Mouse (Mus musculus): Measurements from ENCODE around the gene Med12l. TPM values are rescaled to one million over a fixed set of nuclear protein-coding genes. Genes with fewer than 3 reads are reported as not detected.

Med12l gene
- total RNA-seq, 1 experiment = 3.6 TPM

DNA sequence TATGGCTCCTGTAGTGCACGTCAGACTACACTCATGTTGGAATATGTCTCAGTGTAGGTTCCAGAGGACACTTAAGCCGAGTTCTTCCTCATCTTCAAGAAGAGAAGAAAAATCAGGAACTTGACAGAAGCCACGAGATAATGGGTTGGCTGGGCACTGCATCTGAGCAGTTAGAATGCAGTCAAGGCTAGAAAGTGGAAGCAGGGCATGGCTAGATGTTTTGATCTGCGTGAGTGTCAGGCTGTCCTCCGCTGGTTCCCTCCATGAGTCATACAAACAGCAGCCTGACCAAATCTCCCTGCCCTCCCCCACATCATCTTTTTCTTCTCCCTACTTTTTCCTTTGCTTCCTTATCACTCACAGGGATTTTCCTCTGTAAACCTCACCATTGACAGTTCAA lies 147.8 kb downstream of the Med12l start, which contains the start of gene P2ry14:
TSS of gene P2ry14 (minus strand) at position 195 of the 400 bp plus-strand sequence.
- TF ChIP-seq MAFK (IDR thresholded peaks at IDR 0.05; ENCODE audit: insufficient read depth, low read depth, low read length) (no peak), CHD2 (IDR thresholded peaks at IDR 0.05; ENCODE audit: low read depth, low read length) (no peak), HCFC1 (IDR thresholded peaks at IDR 0.05; ENCODE audit: borderline replicate concordance, insufficient read depth, low read length) (no peak), ZNF384 (IDR thresholded peaks at IDR 0.05; ENCODE audit: low read depth, low read length) (no peak), ZC3H11A (IDR thresholded peaks at IDR 0.05; ENCODE audit: borderline replicate concordance, low read depth, low read length) (no peak)
- Histone ChIP-seq H3K4me1 (ENCODE audit: control insufficient read depth in 2 of 2, insufficient read depth in 2 of 2, low read length in 2 of 2, poor library complexity in 1 of 2) (no peaks in the 10 kb centered on the region), H3K27ac (ENCODE audit: insufficient read depth, low read depth, low read length, poor library complexity, severe bottlenecking) (no peak within 1 kb of the TSS), H3K9ac (ENCODE audit: insufficient read depth, low read depth, low read length, poor library complexity, severe bottlenecking) (no peak within 1 kb of the TSS), H3K9me3 (ENCODE audit: control insufficient read depth, insufficient read depth, low read depth, low read length) (no peaks in the 10 kb centered on the region), H3K4me3 (ENCODE audit: insufficient read depth in 1 of 2, low read depth in 1 of 2, low read length in 2 of 2, poor library complexity in 1 of 2, severe bottlenecking in 1 of 2) (no peak within 1 kb of the TSS), H3K36me3 (ENCODE audit: control insufficient read depth, insufficient read depth, low read length, poor library complexity, severe bottlenecking) (no peaks in the 10 kb centered on the region)
- in situ Hi-C loops (cut with MboI; ENCODE audit: low sequenced_read_pairs in 2 of 2, unreplicated experiment in 2 of 2) = no loop called here
- no peak for DNase-seq (ENCODE audit: low read depth, low spot score)

DNA sequence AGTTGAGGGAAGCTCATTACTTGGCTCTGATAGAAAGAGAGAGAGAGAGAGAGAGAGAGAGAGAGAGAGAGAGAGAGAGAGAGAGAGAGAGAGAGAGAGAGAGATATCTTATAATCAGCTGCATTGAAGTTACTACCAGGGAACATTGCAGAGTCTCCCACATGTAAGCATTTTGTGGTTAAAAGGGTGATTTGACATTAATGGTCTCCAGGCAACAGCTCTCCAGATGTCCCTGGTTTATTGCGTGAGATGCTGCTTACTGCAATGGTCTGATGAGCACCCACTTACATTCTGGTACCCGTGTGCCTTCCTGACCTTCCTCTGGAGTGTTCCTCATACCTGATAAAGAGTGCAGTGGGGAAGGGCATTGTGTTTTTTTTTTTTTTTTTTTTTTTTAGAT lies 149.3 kb downstream of the Med12l start:
- Histone ChIP-seq H3K9me3 (ENCODE audit: control insufficient read depth, insufficient read depth, low read depth, low read length) (no peaks in the 10 kb centered on the region), H3K4me3 (ENCODE audit: insufficient read depth in 1 of 2, low read depth in 1 of 2, low read length in 2 of 2, poor library complexity in 1 of 2, severe bottlenecking in 1 of 2) (no peak overlapping the region), H3K36me3 (ENCODE audit: control insufficient read depth, insufficient read depth, low read length, poor library complexity, severe bottlenecking) (no peaks in the 10 kb centered on the region), H3K4me1 (ENCODE audit: control insufficient read depth in 2 of 2, insufficient read depth in 2 of 2, low read length in 2 of 2, poor library complexity in 1 of 2) (no peaks in the 10 kb centered on the region), H3K9ac (ENCODE audit: insufficient read depth, low read depth, low read length, poor library complexity, severe bottlenecking) (no peak overlapping the region), H3K27ac (ENCODE audit: insufficient read depth, low read depth, low read length, poor library complexity, severe bottlenecking) (no peak overlapping the region)
- in situ Hi-C loops (cut with MboI; ENCODE audit: low sequenced_read_pairs in 2 of 2, unreplicated experiment in 2 of 2) = no loop called here
- TF ChIP-seq ZNF384 (IDR thresholded peaks at IDR 0.05; ENCODE audit: low read depth, low read length) (no peak), MAFK (IDR thresholded peaks at IDR 0.05; ENCODE audit: insufficient read depth, low read depth, low read length) (no peak), ZC3H11A (IDR thresholded peaks at IDR 0.05; ENCODE audit: borderline replicate concordance, low read depth, low read length) (no peak), HCFC1 (IDR thresholded peaks at IDR 0.05; ENCODE audit: borderline replicate concordance, insufficient read depth, low read length) (no peak), CHD2 (IDR thresholded peaks at IDR 0.05; ENCODE audit: low read depth, low read length) (no peak)
- no peak for DNase-seq (ENCODE audit: low read depth, low spot score)

DNA sequence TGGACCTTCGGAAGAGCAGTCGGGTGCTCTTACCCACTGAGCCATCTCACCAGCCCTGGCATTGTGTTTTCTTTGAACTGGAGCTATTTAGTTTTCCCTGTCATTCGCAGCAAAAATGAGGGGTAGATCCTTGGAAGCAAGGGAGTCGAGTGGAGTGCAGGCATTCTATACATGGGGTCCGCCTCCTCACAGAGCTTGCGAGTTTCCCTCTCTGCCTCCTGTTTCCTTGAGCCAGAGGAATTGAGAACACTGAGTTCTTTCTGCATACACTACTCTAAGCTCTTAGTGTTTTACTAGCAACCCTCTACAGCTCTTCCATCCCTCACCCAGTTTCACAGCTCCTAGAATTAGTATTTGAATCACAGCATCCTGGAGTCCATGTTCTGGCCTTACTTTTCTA lies 149.8 kb downstream of the Med12l start:
- no peak overlapping the region for H3K27ac ChIP-seq (ENCODE audit: insufficient read depth, low read depth, low read length, poor library complexity, severe bottlenecking)
- TF ChIP-seq MAFK (IDR thresholded peaks at IDR 0.05; ENCODE audit: insufficient read depth, low read depth, low read length) = no peak
- no peak for TF ChIP-seq CHD2 (IDR thresholded peaks at IDR 0.05; ENCODE audit: low read depth, low read length)
- no peak for TF ChIP-seq ZNF384 (IDR thresholded peaks at IDR 0.05; ENCODE audit: low read depth, low read length)
- no peak for TF ChIP-seq ZC3H11A (IDR thresholded peaks at IDR 0.05; ENCODE audit: borderline replicate concordance, low read depth, low read length)
- TF ChIP-seq HCFC1 (IDR thresholded peaks at IDR 0.05; ENCODE audit: borderline replicate concordance, insufficient read depth, low read length) = no peak
- no peak overlapping the region for H3K4me3 ChIP-seq (ENCODE audit: insufficient read depth in 1 of 2, low read depth in 1 of 2, low read length in 2 of 2, poor library complexity in 1 of 2, severe bottlenecking in 1 of 2)
- in situ Hi-C loops (cut with MboI; ENCODE audit: low sequenced_read_pairs in 2 of 2, unreplicated experiment in 2 of 2) = no loop called here
- no peaks in the 10 kb centered on the region for H3K4me1 ChIP-seq (ENCODE audit: control insufficient read depth in 2 of 2, insufficient read depth in 2 of 2, low read length in 2 of 2, poor library complexity in 1 of 2)
- no peaks in the 10 kb centered on the region for H3K9me3 ChIP-seq (ENCODE audit: control insufficient read depth, insufficient read depth, low read depth, low read length)
- no peaks in the 10 kb centered on the region for H3K36me3 ChIP-seq (ENCODE audit: control insufficient read depth, insufficient read depth, low read length, poor library complexity, severe bottlenecking)
- no peak overlapping the region for H3K9ac ChIP-seq (ENCODE audit: insufficient read depth, low read depth, low read length, poor library complexity, severe bottlenecking)
- DNase-seq (ENCODE audit: low read depth, low spot score) = no peak

DNA sequence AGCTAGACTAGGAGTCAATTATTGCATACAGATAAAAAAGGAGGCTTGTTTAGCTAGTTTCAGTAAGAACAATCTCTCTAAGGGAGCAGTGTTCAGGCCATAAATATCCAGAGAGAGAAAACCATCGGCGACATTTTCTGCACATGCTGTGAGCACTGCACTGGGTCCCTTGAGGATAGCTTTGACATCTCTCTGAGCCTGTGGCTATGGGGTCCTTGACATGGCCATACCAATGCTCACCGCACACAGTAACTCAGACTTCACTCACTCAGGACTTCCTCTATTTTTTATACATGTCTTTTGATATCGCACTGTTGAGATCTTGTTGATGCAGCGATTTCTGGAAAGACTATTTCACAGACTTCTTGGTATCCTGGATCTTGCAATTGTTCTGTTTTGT lies 151.4 kb downstream of the Med12l start:
- in situ Hi-C loops (cut with MboI; ENCODE audit: low sequenced_read_pairs in 2 of 2, unreplicated experiment in 2 of 2) = no loop called here

DNA sequence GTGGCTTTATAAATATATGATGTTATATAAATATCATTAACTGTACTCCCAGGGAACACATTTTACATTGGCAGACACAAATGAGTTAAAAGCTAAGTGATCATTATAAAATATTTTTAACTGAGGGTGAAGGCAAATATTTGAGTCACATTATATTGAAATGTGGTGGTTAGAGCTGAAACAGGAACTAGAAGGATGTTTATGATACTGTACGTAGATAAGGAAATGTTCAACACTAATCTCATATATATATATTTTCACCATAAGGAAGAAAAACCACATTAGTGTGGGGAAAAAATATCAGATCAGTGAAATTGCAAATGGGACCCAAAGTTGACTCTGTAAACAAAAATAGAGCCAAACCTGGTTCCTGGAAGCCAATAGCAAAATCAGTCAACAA lies 154.8 kb downstream of the Med12l start:
- H3K27ac ChIP-seq (ENCODE audit: insufficient read depth, low read depth, low read length, poor library complexity, severe bottlenecking) = no peak overlapping the region
- no peaks in the 10 kb centered on the region for H3K4me1 ChIP-seq (ENCODE audit: control insufficient read depth in 2 of 2, insufficient read depth in 2 of 2, low read length in 2 of 2, poor library complexity in 1 of 2)
- H3K36me3 ChIP-seq (ENCODE audit: control insufficient read depth, insufficient read depth, low read length, poor library complexity, severe bottlenecking) = no peaks in the 10 kb centered on the region
- H3K9me3 ChIP-seq (ENCODE audit: control insufficient read depth, insufficient read depth, low read depth, low read length) = no peaks in the 10 kb centered on the region
- no peak for TF ChIP-seq ZNF384 (IDR thresholded peaks at IDR 0.05; ENCODE audit: low read depth, low read length)
- TF ChIP-seq ZC3H11A (IDR thresholded peaks at IDR 0.05; ENCODE audit: borderline replicate concordance, low read depth, low read length) = no peak
- TF ChIP-seq HCFC1 (IDR thresholded peaks at IDR 0.05; ENCODE audit: borderline replicate concordance, insufficient read depth, low read length) = no peak
- no peak for TF ChIP-seq CHD2 (IDR thresholded peaks at IDR 0.05; ENCODE audit: low read depth, low read length)
- no peak for TF ChIP-seq MAFK (IDR thresholded peaks at IDR 0.05; ENCODE audit: insufficient read depth, low read depth, low read length)
- H3K4me3 ChIP-seq (ENCODE audit: insufficient read depth in 1 of 2, low read depth in 1 of 2, low read length in 2 of 2, poor library complexity in 1 of 2, severe bottlenecking in 1 of 2) = no peak overlapping the region
- no peak for DNase-seq (ENCODE audit: low read depth, low spot score)
- H3K9ac ChIP-seq (ENCODE audit: insufficient read depth, low read depth, low read length, poor library complexity, severe bottlenecking) = no peak overlapping the region
- in situ Hi-C loops (cut with MboI; ENCODE audit: low sequenced_read_pairs in 2 of 2, unreplicated experiment in 2 of 2) = no loop called here

More for the DNA sequence above, 151.4 kb downstream of the Med12l start:
- no peak for DNase-seq (ENCODE audit: low read depth, low spot score)
- Histone ChIP-seq H3K9me3 (ENCODE audit: control insufficient read depth, insufficient read depth, low read depth, low read length) (no peaks in the 10 kb centered on the region), H3K4me1 (ENCODE audit: control insufficient read depth in 2 of 2, insufficient read depth in 2 of 2, low read length in 2 of 2, poor library complexity in 1 of 2) (no peaks in the 10 kb centered on the region), H3K27ac (ENCODE audit: insufficient read depth, low read depth, low read length, poor library complexity, severe bottlenecking) (no peak overlapping the region), H3K36me3 (ENCODE audit: control insufficient read depth, insufficient read depth, low read length, poor library complexity, severe bottlenecking) (no peaks in the 10 kb centered on the region), H3K9ac (ENCODE audit: insufficient read depth, low read depth, low read length, poor library complexity, severe bottlenecking) (no peak overlapping the region), H3K4me3 (ENCODE audit: insufficient read depth in 1 of 2, low read depth in 1 of 2, low read length in 2 of 2, poor library complexity in 1 of 2, severe bottlenecking in 1 of 2) (no peak overlapping the region)
- TF ChIP-seq ZC3H11A (IDR thresholded peaks at IDR 0.05; ENCODE audit: borderline replicate concordance, low read depth, low read length) (no peak), ZNF384 (IDR thresholded peaks at IDR 0.05; ENCODE audit: low read depth, low read length) (no peak), HCFC1 (IDR thresholded peaks at IDR 0.05; ENCODE audit: borderline replicate concordance, insufficient read depth, low read length) (no peak), CHD2 (IDR thresholded peaks at IDR 0.05; ENCODE audit: low read depth, low read length) (no peak), MAFK (IDR thresholded peaks at IDR 0.05; ENCODE audit: insufficient read depth, low read depth, low read length) (no peak)

Data from ES-E14 (cell line).